Mouse (Mus musculus) brown adipose tissue, adult 24 weeks (tissue): ENCODE data around the gene Spred1. TPM values are rescaled to one million over a fixed set of nuclear protein-coding genes. Genes with fewer than 3 reads are reported as not detected.
"Not testable (repeated sequence)": the region's sequence is repeated elsewhere in the genome, so short reads cannot be mapped to it uniquely, and the experiment has no call there.

Source experiments
- H3K27ac ChIP-seq: fragments of 200-500 bp; replicated peaks from 2 replicates; pipeline ENCODE4 v1.5.1; 2012; ENCODE audit warnings: low read depth, mild to moderate bottlenecking, low read length
- H3K4me1 ChIP-seq: fragments of 200-500 bp; 2 replicates; pipeline ENCODE4 v1.6.1; 2012; ENCODE audit warnings: low read length, mixed read lengths; ENCODE audit not compliant: control insufficient read depth, insufficient read depth, insufficient read length
- H3K4me3 ChIP-seq: fragments of 200-500 bp; 2 replicates; pipeline ENCODE4 v1.5.1; 2012; ENCODE audit warnings: low read depth, mild to moderate bottlenecking, low read length, moderate library complexity; ENCODE audit not compliant: insufficient read depth
- polyA plus RNA-seq: library from polyadenylated mRNA; stranded (reverse); fragments of >200 nt; gene quantifications from 2 replicates; pipeline ENCODE4 v1.2.4, GENCODE M21; 2012; ENCODE audit not compliant: missing spikeins, insufficient read depth, insufficient read length

Gene Spred1
- polyA plus RNA-seq, 1 experiment: 7.1 TPM

- not testable (repeated sequence) for H3K4me1 ChIP-seq, H3K4me3 ChIP-seq, H3K27ac ChIP-seq
Observed at GRCm38 (mm10) chr2:117131041-117131440, 9.9 kb downstream of the Spred1 start.

DNA sequence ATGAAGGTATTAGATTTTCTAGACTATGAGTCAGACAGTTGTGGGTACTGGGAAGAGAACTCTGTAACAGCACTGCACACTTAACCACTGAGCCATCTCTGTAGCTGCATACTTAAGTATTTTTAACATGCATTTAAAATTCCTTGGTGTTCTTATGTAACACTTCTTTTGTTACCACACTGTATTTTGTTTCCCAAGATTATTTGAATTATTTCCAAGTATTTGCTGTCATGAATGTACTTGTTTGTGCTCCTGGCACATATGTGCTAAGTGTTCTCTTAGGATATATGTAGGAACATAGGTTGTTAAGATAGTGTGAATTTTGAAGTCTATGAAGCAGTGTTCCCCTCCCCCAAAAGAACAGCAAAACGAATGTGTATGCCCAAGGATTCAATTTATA lies 10.7 kb downstream of the Spred1 start:
- H3K4me3 ChIP-seq: no peak overlapping the region
- H3K27ac ChIP-seq: no peak overlapping the region
- H3K4me1 ChIP-seq: peaks cover 9% of the 10 kb centered on the region

DNA sequence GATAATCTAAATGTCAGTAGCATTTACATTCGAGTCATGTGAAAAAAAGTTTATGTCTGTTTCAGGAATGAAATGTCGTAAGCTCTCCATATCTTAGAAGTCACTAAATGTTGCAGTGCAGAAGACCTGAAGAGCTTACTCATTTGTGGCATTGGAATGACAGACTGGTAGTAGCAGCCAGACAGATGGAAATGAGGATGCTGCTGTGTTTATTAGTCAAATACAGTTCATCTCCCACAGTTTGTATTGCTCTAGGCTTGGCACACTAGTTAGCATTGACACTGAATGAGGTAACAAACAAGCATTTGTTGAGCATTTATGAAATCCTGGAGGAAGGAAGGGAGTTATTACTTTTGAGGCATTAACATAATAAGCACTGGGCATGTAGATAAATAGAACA lies 12.4 kb downstream of the Spred1 start:
- no peak overlapping the region for H3K27ac ChIP-seq
- peaks cover 5% of the 10 kb centered on the region for H3K4me1 ChIP-seq
- H3K4me3 ChIP-seq: no peak overlapping the region

- Histone ChIP-seq H3K4me1 (peaks cover 12% of the 10 kb centered on the region), H3K27ac (no peak overlapping the region), H3K4me3 (no peak overlapping the region)
Observed at GRCm38 (mm10) chr2:117137751-117138150, 16.6 kb downstream of the Spred1 start.

DNA sequence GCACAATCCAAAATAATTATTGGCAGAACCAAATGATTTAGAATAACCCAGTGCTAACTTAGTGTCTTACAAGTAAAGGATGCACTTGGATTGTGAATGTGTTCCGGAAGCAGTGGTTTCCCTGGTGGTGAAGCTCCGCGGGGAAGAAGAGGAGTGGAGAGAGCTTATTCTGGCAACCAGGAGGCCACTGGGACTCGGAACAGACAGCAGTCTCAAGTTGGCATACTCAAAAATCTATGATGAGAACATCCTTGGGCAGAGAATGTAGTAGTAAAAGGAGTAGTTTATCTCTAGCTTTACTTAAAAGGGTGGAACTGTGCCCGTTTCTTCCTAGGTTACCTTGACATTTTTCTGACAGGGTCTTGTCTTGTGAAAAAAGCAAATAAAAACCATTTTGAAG lies 17.8 kb downstream of the Spred1 start:
- H3K4me3 ChIP-seq: no peak overlapping the region
- peaks cover 15% of the 10 kb centered on the region for H3K4me1 ChIP-seq
- no peak overlapping the region for H3K27ac ChIP-seq

DNA sequence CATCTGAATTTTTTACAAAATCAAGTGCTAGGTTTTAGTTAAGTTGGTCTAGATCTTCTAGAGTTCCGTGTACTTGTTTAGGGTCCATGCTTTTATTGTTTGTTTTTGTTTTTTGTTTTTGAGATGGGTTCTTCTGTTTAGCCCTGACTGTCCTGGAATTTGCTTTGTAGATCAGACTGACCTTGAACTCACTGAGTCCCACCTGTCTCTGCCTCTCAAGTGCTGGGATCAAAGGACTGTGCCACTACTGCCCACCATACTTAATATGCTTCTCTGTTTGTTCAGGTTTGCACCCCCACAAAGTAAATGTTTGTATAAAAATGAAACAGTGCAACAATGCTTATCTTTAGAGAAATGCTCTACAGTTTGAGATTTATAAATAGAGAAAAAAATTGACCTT lies 18.8 kb downstream of the Spred1 start:
- H3K4me3 ChIP-seq: no peak overlapping the region

DNA sequence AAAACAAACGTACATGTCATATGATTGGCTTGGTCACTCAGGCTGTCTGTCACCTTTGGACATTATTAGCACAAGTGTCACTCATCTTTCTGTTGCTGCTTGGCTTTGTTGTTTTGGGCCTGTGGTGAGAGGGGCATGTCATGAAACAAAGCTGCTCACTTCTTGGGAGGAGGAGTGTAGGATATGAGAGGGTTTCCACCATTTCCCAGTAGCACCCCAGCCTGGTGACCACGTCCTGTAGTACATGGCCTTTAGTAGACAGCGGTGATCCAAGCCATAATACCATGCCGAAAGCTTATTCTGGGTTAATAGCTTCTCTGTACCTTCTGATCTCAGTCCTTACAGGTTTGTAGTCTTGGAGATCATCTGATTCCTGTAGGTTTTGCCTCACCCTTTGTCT lies 21.9 kb downstream of the Spred1 start:
- H3K4me1 ChIP-seq: peaks cover 17% of the 10 kb centered on the region
- no peak overlapping the region; the same call in 1 of the 2 replicates for H3K27ac ChIP-seq
- no peak overlapping the region for H3K4me3 ChIP-seq

More for the DNA sequence above, 18.8 kb downstream of the Spred1 start:
- no peak overlapping the region for H3K27ac ChIP-seq
- peaks cover 13% of the 10 kb centered on the region for H3K4me1 ChIP-seq

- Histone ChIP-seq H3K4me1 (peaks cover 11% of the 10 kb centered on the region), H3K4me3 (no peak overlapping the region), H3K27ac (no peak overlapping the region)
Observed at GRCm38 (mm10) chr2:117146026-117146425, 24.9 kb downstream of the Spred1 start.

DNA sequence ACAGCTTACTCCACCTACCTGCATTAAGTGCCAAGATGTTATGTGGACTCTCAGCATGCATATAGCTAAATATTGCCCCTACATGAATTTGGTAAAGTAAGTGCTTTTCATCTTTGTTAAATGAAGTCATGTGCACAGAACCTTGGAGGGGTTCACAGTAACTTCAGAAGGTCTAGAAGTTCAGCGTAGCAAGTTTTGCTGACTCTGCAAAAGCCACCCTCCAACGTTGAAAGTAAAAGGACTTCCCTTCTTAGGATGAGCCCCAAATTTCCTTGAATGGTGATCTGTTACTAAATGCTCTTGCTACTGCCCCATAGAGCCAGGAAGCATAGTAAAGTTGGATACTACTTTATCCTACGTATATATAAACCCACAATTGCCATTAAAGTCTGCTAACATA lies 25.4 kb downstream of the Spred1 start:
- no peak overlapping the region for H3K27ac ChIP-seq
- peaks cover 11% of the 10 kb centered on the region for H3K4me1 ChIP-seq
- H3K4me3 ChIP-seq: no peak overlapping the region

DNA sequence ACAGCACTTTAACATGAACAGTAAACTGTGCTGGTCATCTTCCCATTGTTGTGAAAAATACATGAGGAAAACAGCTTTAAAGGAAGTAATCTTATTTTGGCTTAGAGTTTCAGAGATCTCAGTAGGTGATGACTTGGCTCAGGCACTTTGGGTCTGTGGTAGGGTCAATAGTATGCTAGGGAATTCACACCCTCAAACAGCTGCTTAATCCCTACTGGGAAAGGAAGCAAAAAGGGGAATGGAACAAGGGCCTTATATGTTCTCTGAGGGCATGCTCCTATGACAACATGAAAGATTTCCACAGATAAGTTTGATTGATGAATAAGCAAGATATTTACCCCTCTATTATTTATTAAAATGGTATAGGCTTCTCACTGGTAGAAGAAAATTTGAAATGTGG lies 31.0 kb downstream of the Spred1 start:
- Histone ChIP-seq H3K4me1 (peaks cover 4% of the 10 kb centered on the region), H3K27ac (no peak overlapping the region), H3K4me3 (no peak overlapping the region)

- H3K27ac ChIP-seq: no peak overlapping the region
- H3K4me3 ChIP-seq: no peak overlapping the region
- H3K4me1 ChIP-seq: no peaks in the 10 kb centered on the region
Observed at GRCm38 (mm10) chr2:117168379-117168778, 47.2 kb downstream of the Spred1 start.

- H3K4me3 ChIP-seq: no peak overlapping the region
- no peak overlapping the region for H3K27ac ChIP-seq
- no peaks in the 10 kb centered on the region for H3K4me1 ChIP-seq
Observed at GRCm38 (mm10) chr2:117169037-117169436, 47.9 kb downstream of the Spred1 start.

GRCm38 (mm10) chr2:117172981-117173380 lies 51.8 kb downstream of the Spred1 start:
- no peaks in the 10 kb centered on the region; the same call in 1 of the 2 replicates for H3K4me1 ChIP-seq
- H3K4me3 ChIP-seq: no peak overlapping the region
- H3K27ac ChIP-seq: no peak overlapping the region

DNA sequence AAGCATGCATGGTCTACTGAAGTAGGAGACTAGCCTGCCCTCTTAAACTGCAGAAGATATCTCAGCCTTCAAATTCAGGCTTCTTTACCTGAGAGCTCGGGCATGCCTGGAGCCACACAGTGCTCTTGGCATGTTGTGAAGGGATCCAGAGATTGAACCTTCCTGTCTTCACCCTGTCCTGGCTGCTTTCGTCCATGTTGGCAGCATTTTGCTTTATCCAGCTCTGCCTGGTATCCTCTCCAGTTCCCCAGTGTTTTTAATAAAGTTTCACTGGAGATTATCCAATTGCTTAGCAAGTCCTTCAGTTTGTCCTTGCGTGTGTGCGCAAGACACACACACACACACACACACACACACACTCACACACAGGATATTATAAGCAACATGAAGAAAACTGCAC lies 54.9 kb downstream of the Spred1 start:
- no peak overlapping the region for H3K27ac ChIP-seq
- H3K4me1 ChIP-seq: no peaks in the 10 kb centered on the region; the same call in 1 of the 2 replicates
- no peak overlapping the region for H3K4me3 ChIP-seq

DNA sequence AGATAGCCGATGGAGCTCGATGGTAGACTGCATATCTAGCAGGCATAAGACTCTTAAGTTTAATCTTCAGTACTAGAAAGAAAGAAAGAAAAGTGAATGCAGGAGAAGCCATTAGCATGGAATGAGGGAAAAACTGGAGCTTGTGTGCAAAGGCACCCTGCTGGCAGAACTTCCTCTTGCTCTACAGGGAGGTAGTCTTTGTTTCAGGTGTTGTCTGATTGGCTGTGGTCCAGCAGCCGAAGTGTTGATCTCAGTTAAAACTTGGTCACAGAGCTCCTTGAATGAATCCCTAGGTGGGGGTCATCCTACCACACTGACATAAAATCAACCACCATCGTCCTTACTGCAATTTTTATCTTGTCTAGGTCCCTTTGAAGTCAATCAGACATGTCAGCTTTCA lies 55.8 kb downstream of the Spred1 start:
- H3K4me3 ChIP-seq: no peak overlapping the region
- H3K4me1 ChIP-seq: no peaks in the 10 kb centered on the region; the same call in 1 of the 2 replicates
- no peak overlapping the region for H3K27ac ChIP-seq

GRCm38 (mm10) chr2:117180250-117180885 lies 59.2 kb downstream of the Spred1 start:
- Histone ChIP-seq H3K27ac (no peak overlapping the region), H3K4me1 (peaks cover 2% of the 10 kb centered on the region; the same call in 1 of the 2 replicates), H3K4me3 (no peak overlapping the region)
